Mouse (Mus musculus): Measurements from ENCODE around the gene Mtmr11. TPM values are rescaled to one million over a fixed set of nuclear protein-coding genes. Genes with fewer than 3 reads are reported as not detected.
A peak's percentile ranks its signal among the peaks of the same experiment; 100 is the strongest.
"Not testable (repeated sequence)": the region's sequence is repeated elsewhere in the genome, so short reads cannot be mapped to it uniquely, and the experiment has no call there.

Mtmr11 gene
- polyA plus RNA-seq, 1 experiment from 2014 or later = 29.7 TPM

- Histone ChIP-seq H3K4me3 (replicated peaks) (peak overlapping the region; percentile 68), H3K4me2 (peak overlapping the region; percentile 86), H3K9ac (peak overlapping the region; percentile 92), H3K4me1 (peaks cover 41% of the 10 kb centered on the region), H3K27ac (peak overlapping the region; percentile 100)
- peak; percentile 2; the same call in 1 of the 2 replicates for ATAC-seq (replicated peaks; ENCODE audit: low FRiP score)
- H3K36me3 ChIP-seq; H3K9me3 ChIP-seq (replicated peaks); H3K27me3 ChIP-seq: not testable (repeated sequence)
- under 1% methylated on average over 47 of the region's 47 CpGs for WGBS
Observed at GRCm38 (mm10) chr3:96220131-96220764, 58.4 kb downstream of the Mtmr11 start.

- Histone ChIP-seq H3K36me3 (no peaks in the 10 kb centered on the region), H3K9ac (peak within 1 kb of the TSS; percentile 92), H3K27ac (peak within 1 kb of the TSS; percentile 100), H3K27me3 (no peaks in the 10 kb centered on the region), H3K4me2 (peak within 1 kb of the TSS; percentile 86), H3K9me3 (replicated peaks) (no peaks in the 10 kb centered on the region), H3K4me1 (peaks cover 46% of the 10 kb centered on the region), H3K4me3 (replicated peaks) (peak within 1 kb of the TSS; percentile 68)
- peak; percentile 94 for ATAC-seq (replicated peaks; ENCODE audit: low FRiP score)
- under 1% methylated on average over 43 of the region's 43 CpGs for WGBS
Observed at GRCm38 (mm10) chr3:96220765-96221639, 59.2 kb downstream of the Mtmr11 start, which contains the start of the genes Hist2h2ac and Hist2h2be. TSS of gene Hist2h2ac (minus strand) at chr3:96220880. TSS of gene Hist2h2be (plus strand) at chr3:96221119.

Small RNA genes lying within 50 kb of the gene (microRNA-seq; reads per million reads assigned to microRNA genes)
- 0.44 reads per million for gene Gm44492

Other genes starting within 250 kb of the Mtmr11 start
- 247 and 264 TPM in 2 replicates for gene Anp32e, start 232.8 kb upstream of the Mtmr11 start, polyA plus RNA-seq (2015; fragmentation: Nextera tagmentation; extraction: Ambion mirVana)
- 43.5 and 44.2 TPM in 2 replicates for gene Plekho1, start 166.0 kb upstream of the Mtmr11 start, polyA plus RNA-seq (2015; fragmentation: Nextera tagmentation; extraction: Ambion mirVana)
- gene Vps45, start 103.5 kb upstream of the Mtmr11 start, polyA plus RNA-seq (2015; fragmentation: Nextera tagmentation; extraction: Ambion mirVana) = 39.0 and 39.1 TPM in 2 replicates
- 21.0 and 22.0 TPM in 2 replicates for gene Otud7b, start 57.5 kb upstream of the Mtmr11 start, polyA plus RNA-seq (2015; fragmentation: Nextera tagmentation; extraction: Ambion mirVana)
- gene Sf3b4, start 10.3 kb downstream of the Mtmr11 start, polyA plus RNA-seq (2015; fragmentation: Nextera tagmentation; extraction: Ambion mirVana) = 184 and 193 TPM in 2 replicates
- 3.0 and 4.9 TPM in 2 replicates for gene Sv2a, start 19.1 kb downstream of the Mtmr11 start, polyA plus RNA-seq (2015; fragmentation: Nextera tagmentation; extraction: Ambion mirVana)
- 55.2 and 59.4 TPM in 2 replicates for gene Bola1, start 57.7 kb downstream of the Mtmr11 start, polyA plus RNA-seq (2015; fragmentation: Nextera tagmentation; extraction: Ambion mirVana)
- gene Hist2h2ab, start 57.9 kb downstream of the Mtmr11 start, polyA plus RNA-seq (2015; fragmentation: Nextera tagmentation; extraction: Ambion mirVana) = 0.86 and 0.90 TPM in 2 replicates
- gene Hist2h2ac, start 58.9 kb downstream of the Mtmr11 start, polyA plus RNA-seq (2015; fragmentation: Nextera tagmentation; extraction: Ambion mirVana) = 10.8 and 11.3 TPM in 2 replicates
- gene Hist2h2be, start 59.1 kb downstream of the Mtmr11 start, polyA plus RNA-seq (2015; fragmentation: Nextera tagmentation; extraction: Ambion mirVana) = 12.2 and 12.6 TPM in 2 replicates
- gene Hist2h3c2, start 77.1 kb downstream of the Mtmr11 start, polyA plus RNA-seq (2015; fragmentation: Nextera tagmentation; extraction: Ambion mirVana) = 7.9 TPM in 2 replicates
- gene Hist2h2aa2, start 78.3 kb downstream of the Mtmr11 start, polyA plus RNA-seq (2015; fragmentation: Nextera tagmentation; extraction: Ambion mirVana) = 42.2 and 50.0 TPM in 2 replicates
- 28.0 and 29.7 TPM in 2 replicates for gene Hist2h2aa1, start 83.5 kb downstream of the Mtmr11 start, polyA plus RNA-seq (2015; fragmentation: Nextera tagmentation; extraction: Ambion mirVana)
- gene Hist2h3c1, start 84.7 kb downstream of the Mtmr11 start, polyA plus RNA-seq (2015; fragmentation: Nextera tagmentation; extraction: Ambion mirVana) = 0.55 and 1.2 TPM in 2 replicates
- 11.6 and 14.3 TPM in 2 replicates for gene Hist2h4, start 101.3 kb downstream of the Mtmr11 start, polyA plus RNA-seq (2015; fragmentation: Nextera tagmentation; extraction: Ambion mirVana)
- gene Hist2h3b, start 106.7 kb downstream of the Mtmr11 start, polyA plus RNA-seq (2015; fragmentation: Nextera tagmentation; extraction: Ambion mirVana) = 59.3 and 75.1 TPM in 2 replicates
- gene Hist2h2bb, start 107.7 kb downstream of the Mtmr11 start, polyA plus RNA-seq (2015; fragmentation: Nextera tagmentation; extraction: Ambion mirVana) = 12.8 and 17.8 TPM in 2 replicates
- 1.7 TPM in 2 replicates for gene Fcgr1, start 132.0 kb downstream of the Mtmr11 start, polyA plus RNA-seq (2015; fragmentation: Nextera tagmentation; extraction: Ambion mirVana)

All from kidney, embryonic 15.5 days (tissue).